In the genomic region with DNA sequence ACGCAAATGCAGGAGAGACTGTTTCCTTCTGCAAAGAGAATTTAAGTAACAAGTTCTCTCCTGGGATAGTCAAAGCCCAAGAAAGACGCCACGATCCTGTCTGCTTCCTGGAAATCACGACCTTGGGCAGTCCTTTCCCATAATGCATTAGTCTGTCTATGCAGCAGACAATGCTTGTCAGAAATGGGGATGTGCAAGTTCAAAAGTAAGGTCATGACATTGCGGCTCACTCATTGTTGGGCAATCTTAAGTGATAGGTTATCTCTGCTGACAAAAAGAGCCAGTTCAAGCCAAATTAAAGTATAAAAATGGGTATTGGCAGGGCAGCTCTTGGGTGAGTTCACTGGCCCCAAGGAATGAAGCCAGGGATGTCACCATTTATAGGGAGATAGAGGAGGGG, we compare ENCODE assay signal across 12 mouse cellular contexts.
"Had no signal": no experiment of that assay in that cellular context is flagged by ENCODE, and none has a peak within 500 bp of the region (broad histone marks: within the 10 kb centered on the region; RNA-seq: fewer than 3 reads in every experiment).

No protein-coding gene starts in this region.

- DNase-seq: kidney, adult 18-20 months; kidney, postnatal 14 days; liver, embryonic 13.5 days; lung, adult 18-20 months; lung, postnatal 4 days; midbrain, embryonic 14.5 days; right cerebral cortex, adult 18-20 months; right cerebral cortex, postnatal 25 days; thymus, postnatal 4 days had no signal

- H3K4me3 ChIP-seq: left cerebral cortex, adult 2 months; limb, embryonic 15.5 days; liver, embryonic 13.5 days; neural tube, embryonic 12.5 days had no signal

- H3K9me3 ChIP-seq: limb, embryonic 15.5 days; liver, embryonic 13.5 days; neural tube, embryonic 12.5 days had no signal

- H3K27me3 ChIP-seq: limb, embryonic 15.5 days; liver, embryonic 13.5 days; neural tube, embryonic 12.5 days had no signal

- H3K9ac ChIP-seq: limb, embryonic 15.5 days; liver, embryonic 13.5 days; neural tube, embryonic 12.5 days had no signal

- H3K36me3 ChIP-seq: liver, embryonic 13.5 days had no signal

- H3K27ac ChIP-seq: left cerebral cortex, adult 2 months; limb, embryonic 15.5 days; liver, embryonic 13.5 days; neural tube, embryonic 12.5 days had no signal

- H3K4me2 ChIP-seq: limb, embryonic 15.5 days; liver, embryonic 13.5 days; neural tube, embryonic 12.5 days had no signal

- H3K4me1 ChIP-seq: liver, embryonic 13.5 days; neural tube, embryonic 12.5 days had no signal
